Mouse (Mus musculus) gonadal fat pad, adult 2 months (tissue): ENCODE results near the gene Dapk3. TPM values are rescaled to one million over a fixed set of nuclear protein-coding genes. Genes with fewer than 3 reads are reported as not detected.
A peak's percentile ranks its signal among the peaks of the same experiment; 100 is the strongest.
"Not testable (repeated sequence)": the region's sequence is repeated elsewhere in the genome, so short reads cannot be mapped to it uniquely, and the experiment has no call there.

Experiments used
- DNase-seq: peaks from one replicate; pipeline ENCODE4 v3.0.0-alpha.2; 2012; ENCODE audit warnings: low read depth
- polyA plus RNA-seq: library from polyadenylated mRNA; depleted of rRNA; stranded (reverse); fragments of >200 nt; gene quantifications from 2 replicates; pipeline ENCODE4 v1.2.3, GENCODE M21; 2012

The Dapk3 gene
- polyA plus RNA-seq, 1 experiment, result 76.3 TPM

GRCm38 (mm10) chr10:81145778-81146177, 37.0 kb upstream of the Dapk3 start:
- no peak for DNase-seq

- no peak for DNase-seq
Measured at GRCm38 (mm10) chr10:81146296-81146695, 36.5 kb upstream of the Dapk3 start.

GRCm38 (mm10) chr10:81151261-81151660, 31.5 kb upstream of the Dapk3 start:
- DNase-seq, result no peak

GRCm38 (mm10) chr10:81152609-81153008, 30.2 kb upstream of the Dapk3 start:
- DNase-seq, result no peak

- DNase-seq, result no peak
Measured at GRCm38 (mm10) chr10:81154313-81154712, 28.5 kb upstream of the Dapk3 start.

GRCm38 (mm10) chr10:81154736-81155135, 28.1 kb upstream of the Dapk3 start:
- DNase-seq, result no peak

GRCm38 (mm10) chr10:81161602-81162317, 21.0 kb upstream of the Dapk3 start:
- no peak for DNase-seq

- DNase-seq, result no peak
Measured at GRCm38 (mm10) chr10:81162318-81162652, 20.5 kb upstream of the Dapk3 start.

- DNase-seq, result no peak
Measured at GRCm38 (mm10) chr10:81165118-81165517, 17.7 kb upstream of the Dapk3 start.

- peak; percentile 91 for DNase-seq
Measured at GRCm38 (mm10) chr10:81167200-81168086, 15.4 kb upstream of the Dapk3 start, which contains the start of gene Pias4. Gene Pias4, minus strand, starts transcription at chr10:81167923.

GRCm38 (mm10) chr10:81168087-81168431, 14.7 kb upstream of the Dapk3 start:
- DNase-seq, result no peak

- DNase-seq, result no peak
Measured at GRCm38 (mm10) chr10:81168521-81169244, 14.1 kb upstream of the Dapk3 start.

GRCm38 (mm10) chr10:81169411-81169900, 13.3 kb upstream of the Dapk3 start:
- DNase-seq, result not testable (repeated sequence)

GRCm38 (mm10) chr10:81173132-81173531, 9.7 kb upstream of the Dapk3 start:
- no peak for DNase-seq

GRCm38 (mm10) chr10:81174617-81175344, 8.0 kb upstream of the Dapk3 start:
- no peak for DNase-seq

GRCm38 (mm10) chr10:81175345-81175701, 7.5 kb upstream of the Dapk3 start:
- not testable (repeated sequence) for DNase-seq

- no peak for DNase-seq
Measured at GRCm38 (mm10) chr10:81175936-81176465, 6.8 kb upstream of the Dapk3 start.

- no peak for DNase-seq
Measured at GRCm38 (mm10) chr10:81176466-81177271, 6.1 kb upstream of the Dapk3 start, which contains the start of gene Eef2. Gene Eef2, plus strand, starts transcription at chr10:81176631.

- no peak for DNase-seq
Measured at GRCm38 (mm10) chr10:81177491-81177925, 5.3 kb upstream of the Dapk3 start.
